Mouse (Mus musculus): ENCODE measurements at regions not wholly inside any gene's neighbourhood (a gene's known extent, or its start where the extent isn't known, plus 50 kb on each side); places are given as distances from the start of the nearest gene placed in this dataset.

DNA sequence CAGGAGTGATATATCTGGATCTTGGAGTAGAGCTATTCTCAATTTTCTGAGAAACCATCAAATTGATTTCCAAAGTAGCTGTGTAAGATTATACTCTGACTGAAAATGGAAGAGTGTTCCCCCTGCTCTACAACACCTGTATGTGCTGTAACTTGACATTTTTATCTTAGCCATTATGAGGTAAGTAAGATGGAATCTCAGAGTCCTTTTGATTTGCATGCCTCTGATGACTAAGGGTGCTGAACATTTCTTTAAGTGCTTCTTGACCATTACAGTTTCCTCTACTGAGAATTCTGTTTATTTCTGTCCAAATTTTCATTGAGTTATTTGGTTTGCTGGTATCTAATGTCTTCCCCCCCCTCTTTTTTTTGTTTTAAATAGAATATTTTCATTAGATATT, 343.0 kb downstream of the Adcyap1 start:
- TF ChIP-seq EP300 (IDR thresholded peaks at IDR 0.05; ENCODE audit: insufficient read depth, low read depth, low read length): no peak
- no peak for TF ChIP-seq POLR2A (IDR thresholded peaks at IDR 0.05; ENCODE audit: insufficient read depth, low read length)
- TF ChIP-seq CTCF (IDR thresholded peaks at IDR 0.05; ENCODE audit: low read depth, low read length): no peak
- Histone ChIP-seq H3K4me1 (ENCODE audit: control insufficient read depth, insufficient read depth, low read length) (no peaks in the 10 kb centered on the region), H3K27ac (ENCODE audit: insufficient read depth, low read length) (no peak overlapping the region), H3K27me3 (ENCODE audit: control insufficient read depth, insufficient read depth, low read length, poor library complexity, severe bottlenecking) (no peaks in the 10 kb centered on the region), H3K9me3 (replicated peaks; ENCODE audit: control insufficient read depth, insufficient read depth, low read length, poor library complexity, severe bottlenecking) (no peaks in the 10 kb centered on the region), H3K4me3 (ENCODE audit: low read depth, low read length) (no peak overlapping the region), H3K36me3 (ENCODE audit: control insufficient read depth, insufficient read depth, low read length, poor library complexity, severe bottlenecking) (no peaks in the 10 kb centered on the region), H3K9ac (ENCODE audit: low read depth, poor library complexity, severe bottlenecking) (no peak overlapping the region)

DNA sequence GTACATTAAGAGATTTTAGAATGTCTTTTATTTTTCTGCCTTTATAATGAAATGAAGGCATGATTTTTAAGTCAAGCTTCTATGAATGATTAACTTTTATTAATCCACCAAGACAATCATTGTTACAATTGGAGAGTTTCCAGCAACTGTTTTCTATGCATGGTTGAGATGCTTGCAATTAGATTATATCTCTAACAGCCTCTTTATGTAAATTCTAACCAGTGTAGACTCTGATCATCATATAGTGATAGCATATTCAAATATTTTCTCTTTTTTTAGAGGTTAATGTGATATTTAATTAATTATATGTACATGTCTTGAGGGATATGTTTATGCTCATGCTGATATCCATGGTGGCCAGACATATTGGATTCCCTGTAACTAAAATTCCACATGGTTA, 351.5 kb downstream of the Adcyap1 start:
- Histone ChIP-seq H3K4me3 (ENCODE audit: low read depth, low read length) (no peak overlapping the region), H3K9ac (ENCODE audit: low read depth, poor library complexity, severe bottlenecking) (no peak overlapping the region)

DNA sequence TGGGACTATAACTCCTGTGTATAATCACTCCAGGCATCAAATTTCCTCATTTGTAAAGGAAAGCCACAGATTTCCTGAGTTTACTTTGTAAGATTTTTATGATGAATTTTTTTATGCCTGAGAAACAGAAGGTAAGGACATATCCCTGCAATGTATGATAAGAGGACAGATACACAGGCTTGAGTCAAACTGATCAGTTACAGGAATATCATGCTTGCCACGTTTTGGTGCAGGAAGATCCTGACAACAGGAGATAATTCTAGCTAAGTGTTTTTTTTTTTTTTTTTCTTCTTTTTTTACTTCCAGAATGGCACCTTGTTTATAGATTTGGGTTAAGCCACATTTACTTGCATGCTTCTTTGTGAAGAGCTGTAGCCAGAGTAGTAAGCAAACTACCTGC, 357.1 kb downstream of the Adcyap1 start:
- no peak for TF ChIP-seq POLR2A (IDR thresholded peaks at IDR 0.05; ENCODE audit: insufficient read depth, low read length)
- TF ChIP-seq CTCF (IDR thresholded peaks at IDR 0.05; ENCODE audit: low read depth, low read length): no peak
- no peak for TF ChIP-seq EP300 (IDR thresholded peaks at IDR 0.05; ENCODE audit: insufficient read depth, low read depth, low read length)
- H3K27me3 ChIP-seq (ENCODE audit: control insufficient read depth, insufficient read depth, low read length, poor library complexity, severe bottlenecking): no peaks in the 10 kb centered on the region
- H3K4me3 ChIP-seq (ENCODE audit: low read depth, low read length): no peak overlapping the region
- H3K9me3 ChIP-seq (replicated peaks; ENCODE audit: control insufficient read depth, insufficient read depth, low read length, poor library complexity, severe bottlenecking): no peaks in the 10 kb centered on the region
- no peaks in the 10 kb centered on the region for H3K4me1 ChIP-seq (ENCODE audit: control insufficient read depth, insufficient read depth, low read length)
- H3K9ac ChIP-seq (ENCODE audit: low read depth, poor library complexity, severe bottlenecking): no peak overlapping the region
- no peak overlapping the region for H3K27ac ChIP-seq (ENCODE audit: insufficient read depth, low read length)
- H3K36me3 ChIP-seq (ENCODE audit: control insufficient read depth, insufficient read depth, low read length, poor library complexity, severe bottlenecking): no peaks in the 10 kb centered on the region

More for the DNA sequence above, 351.5 kb downstream of the Adcyap1 start:
- H3K27me3 ChIP-seq (ENCODE audit: control insufficient read depth, insufficient read depth, low read length, poor library complexity, severe bottlenecking): no peaks in the 10 kb centered on the region
- no peaks in the 10 kb centered on the region for H3K4me1 ChIP-seq (ENCODE audit: control insufficient read depth, insufficient read depth, low read length)
- H3K9me3 ChIP-seq (replicated peaks; ENCODE audit: control insufficient read depth, insufficient read depth, low read length, poor library complexity, severe bottlenecking): no peaks in the 10 kb centered on the region
- TF ChIP-seq EP300 (IDR thresholded peaks at IDR 0.05; ENCODE audit: insufficient read depth, low read depth, low read length) (no peak), CTCF (IDR thresholded peaks at IDR 0.05; ENCODE audit: low read depth, low read length) (no peak)
- H3K27ac ChIP-seq (ENCODE audit: insufficient read depth, low read length): no peak overlapping the region
- no peaks in the 10 kb centered on the region for H3K36me3 ChIP-seq (ENCODE audit: control insufficient read depth, insufficient read depth, low read length, poor library complexity, severe bottlenecking)

DNA sequence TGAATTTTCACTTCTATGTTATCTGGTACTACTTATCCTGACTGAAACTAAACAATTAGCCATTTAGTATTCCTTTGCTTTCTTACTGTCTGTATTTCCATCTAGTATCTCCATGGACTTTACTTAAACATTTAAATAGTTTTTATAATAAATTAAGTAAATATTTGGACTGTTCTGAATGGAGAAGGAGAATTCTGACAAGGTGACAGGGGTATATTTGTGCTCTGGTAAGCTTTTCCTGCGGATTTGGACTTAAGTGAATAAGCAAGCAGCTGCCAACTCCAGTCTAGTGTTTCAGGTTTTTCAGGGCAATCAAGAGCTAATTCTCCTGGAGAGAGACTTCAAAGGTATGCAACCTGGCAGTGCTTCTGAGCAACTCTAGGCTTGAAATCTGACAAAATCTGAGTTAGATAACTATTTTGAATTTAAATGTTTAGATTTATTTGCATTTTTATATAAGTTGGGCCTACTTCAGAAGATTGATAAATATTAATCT, 364.5 kb downstream of the Adcyap1 start:
- no peaks in the 10 kb centered on the region for H3K36me3 ChIP-seq (ENCODE audit: control insufficient read depth, insufficient read depth, low read length, poor library complexity, severe bottlenecking)
- no peak for TF ChIP-seq CTCF (IDR thresholded peaks at IDR 0.05; ENCODE audit: low read depth, low read length)
- TF ChIP-seq EP300 (IDR thresholded peaks at IDR 0.05; ENCODE audit: insufficient read depth, low read depth, low read length): no peak
- no peak for TF ChIP-seq POLR2A (IDR thresholded peaks at IDR 0.05; ENCODE audit: insufficient read depth, low read length)
- H3K4me1 ChIP-seq (ENCODE audit: control insufficient read depth, insufficient read depth, low read length): no peaks in the 10 kb centered on the region
- H3K9me3 ChIP-seq (replicated peaks; ENCODE audit: control insufficient read depth, insufficient read depth, low read length, poor library complexity, severe bottlenecking): no peaks in the 10 kb centered on the region
- no peaks in the 10 kb centered on the region for H3K27me3 ChIP-seq (ENCODE audit: control insufficient read depth, insufficient read depth, low read length, poor library complexity, severe bottlenecking)
- H3K9ac ChIP-seq (ENCODE audit: low read depth, poor library complexity, severe bottlenecking): no peak overlapping the region
- no peak overlapping the region for H3K4me3 ChIP-seq (ENCODE audit: low read depth, low read length)
- H3K27ac ChIP-seq (ENCODE audit: insufficient read depth, low read length): no peak overlapping the region

DNA sequence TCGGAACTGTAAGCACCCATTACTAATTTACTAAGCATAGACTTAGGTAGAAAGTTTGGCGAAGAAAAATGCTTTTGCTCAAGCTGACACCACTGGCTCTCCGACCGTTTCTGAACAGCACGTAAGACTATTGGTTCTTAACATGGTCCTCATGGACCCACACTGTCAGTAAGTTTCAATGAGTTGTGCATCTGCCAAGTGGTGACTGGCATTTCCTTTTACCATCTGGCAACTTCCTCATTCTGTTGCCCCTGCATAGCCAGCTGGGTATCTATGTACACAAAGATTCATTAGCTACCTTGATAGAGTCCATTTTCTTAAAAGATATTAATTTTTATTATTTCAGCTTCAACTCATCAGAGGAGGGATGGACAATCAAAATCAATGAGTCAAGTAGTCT, 381.2 kb downstream of the Adcyap1 start:
- Histone ChIP-seq H3K27ac (ENCODE audit: insufficient read depth, low read length) (no peak overlapping the region), H3K9me3 (replicated peaks; ENCODE audit: control insufficient read depth, insufficient read depth, low read length, poor library complexity, severe bottlenecking) (no peaks in the 10 kb centered on the region), H3K4me3 (ENCODE audit: low read depth, low read length) (no peak overlapping the region), H3K27me3 (ENCODE audit: control insufficient read depth, insufficient read depth, low read length, poor library complexity, severe bottlenecking) (no peaks in the 10 kb centered on the region), H3K9ac (ENCODE audit: low read depth, poor library complexity, severe bottlenecking) (no peak overlapping the region), H3K4me1 (ENCODE audit: control insufficient read depth, insufficient read depth, low read length) (no peaks in the 10 kb centered on the region), H3K36me3 (ENCODE audit: control insufficient read depth, insufficient read depth, low read length, poor library complexity, severe bottlenecking) (no peaks in the 10 kb centered on the region)
- TF ChIP-seq POLR2A (IDR thresholded peaks at IDR 0.05; ENCODE audit: insufficient read depth, low read length) (no peak), CTCF (IDR thresholded peaks at IDR 0.05; ENCODE audit: low read depth, low read length) (no peak), EP300 (IDR thresholded peaks at IDR 0.05; ENCODE audit: insufficient read depth, low read depth, low read length) (no peak)

DNA sequence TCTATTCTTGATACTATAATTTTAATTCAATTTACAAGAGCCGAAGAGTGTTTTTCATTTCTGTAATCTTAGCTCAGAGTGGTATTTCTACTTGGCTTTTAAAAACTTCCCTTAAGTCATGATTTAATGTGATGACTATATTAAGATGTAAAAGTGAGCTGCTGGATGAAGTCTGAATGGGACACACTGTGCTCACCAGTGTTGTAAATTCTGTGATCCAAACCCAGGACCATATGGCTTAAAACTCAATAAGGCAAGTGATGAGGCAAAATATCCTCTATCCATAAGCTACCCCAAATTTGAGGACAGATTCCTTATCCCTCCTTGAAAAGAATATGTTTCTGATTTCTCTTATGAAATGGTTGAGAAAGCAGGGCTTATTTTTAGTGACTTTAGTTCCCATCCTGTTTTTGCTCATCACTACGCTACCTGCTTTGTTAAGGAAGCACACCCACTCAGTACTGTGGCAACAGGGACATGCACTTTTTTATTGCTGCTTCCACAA, 399.4 kb downstream of the Adcyap1 start:
- no peaks in the 10 kb centered on the region for H3K9me3 ChIP-seq (replicated peaks; ENCODE audit: control insufficient read depth, insufficient read depth, low read length, poor library complexity, severe bottlenecking)
- no peaks in the 10 kb centered on the region for H3K27me3 ChIP-seq (ENCODE audit: control insufficient read depth, insufficient read depth, low read length, poor library complexity, severe bottlenecking)
- no peaks in the 10 kb centered on the region for H3K4me1 ChIP-seq (ENCODE audit: control insufficient read depth, insufficient read depth, low read length)
- H3K9ac ChIP-seq (ENCODE audit: low read depth, poor library complexity, severe bottlenecking): no peak overlapping the region
- no peak for TF ChIP-seq CTCF (IDR thresholded peaks at IDR 0.05; ENCODE audit: low read depth, low read length)
- TF ChIP-seq POLR2A (IDR thresholded peaks at IDR 0.05; ENCODE audit: insufficient read depth, low read length): no peak
- no peak for TF ChIP-seq EP300 (IDR thresholded peaks at IDR 0.05; ENCODE audit: insufficient read depth, low read depth, low read length)
- H3K36me3 ChIP-seq (ENCODE audit: control insufficient read depth, insufficient read depth, low read length, poor library complexity, severe bottlenecking): no peaks in the 10 kb centered on the region
- no peak overlapping the region for H3K4me3 ChIP-seq (ENCODE audit: low read depth, low read length)
- no peak overlapping the region for H3K27ac ChIP-seq (ENCODE audit: insufficient read depth, low read length)

Data from ES-Bruce4 (cell line).